Mouse (Mus musculus) forebrain, postnatal 0 days (tissue): ENCODE data around the gene Zg16. TPM values are rescaled to one million over a fixed set of nuclear protein-coding genes. Genes with fewer than 3 reads are reported as not detected.
A peak's percentile ranks its signal among the peaks of the same experiment; 100 is the strongest.
"Not testable (repeated sequence)": the region's sequence is repeated elsewhere in the genome, so short reads cannot be mapped to it uniquely, and the experiment has no call there.

ENCODE experiments used
- ATAC-seq: fragments of 200-750 bp; cut with Nextera tagmentation; 2 replicates; pipeline ENCODE4 v1.8.0; 2017; ENCODE audit warnings: mild to moderate bottlenecking, moderate library complexity
- DNase-seq: peaks from one replicate; pipeline ENCODE4 v3.0.0-alpha.2; 2015
- H3K27ac ChIP-seq: fragments of 300-500 bp; sonication (generic); 2 replicates; pipeline ENCODE4 v1.5.1; 2014; ENCODE audit warnings: low read depth, mild to moderate bottlenecking, antibody characterized with exemption, low read length, moderate library complexity, mixed read lengths
- H3K27me3 ChIP-seq: fragments of 300-500 bp; sonication (generic); 2 replicates; pipeline ENCODE4 v1.6.1; 2014; ENCODE audit warnings: mild to moderate bottlenecking, low read length, mixed read lengths; ENCODE audit not compliant: insufficient read depth
- H3K36me3 ChIP-seq: fragments of 300-500 bp; sonication (generic); 2 replicates; pipeline ENCODE4 v1.6.1; 2014; ENCODE audit warnings: mild to moderate bottlenecking, moderate library complexity; ENCODE audit not compliant: insufficient read depth
- H3K4me1 ChIP-seq: fragments of 300-500 bp; sonication (generic); 2 replicates; pipeline ENCODE4 v1.6.1; 2014; ENCODE audit warnings: antibody characterized with exemption; ENCODE audit not compliant: insufficient read depth
- H3K4me2 ChIP-seq: fragments of 300-500 bp; sonication (generic); 2 replicates; pipeline ENCODE4 v1.6.1; 2014; ENCODE audit warnings: low read depth, mild to moderate bottlenecking, moderate library complexity
- H3K4me3 ChIP-seq: fragments of 300-500 bp; sonication (generic); 2 replicates; pipeline ENCODE4 v1.5.1; 2014; ENCODE audit warnings: low read depth, low read length, mixed read lengths
- H3K9ac ChIP-seq: fragments of 300-500 bp; sonication (generic); 2 replicates; pipeline ENCODE4 v1.6.1; 2014; ENCODE audit warnings: mild to moderate bottlenecking
- H3K9me3 ChIP-seq: fragments of 300-500 bp; sonication (generic); 2 replicates; pipeline ENCODE4 v1.6.1; 2016; ENCODE audit warnings: low read length
- CTCF ChIP-seq: sonication (generic); IDR thresholded peaks from 2 replicates; pipeline ENCODE4 v1.5.1; 2016; ENCODE audit warnings: antibody characterized with exemption, control low read depth, low read depth
- WGBS: fragments of 180-500 bp; shearing (Covaris S2); extraction: QIAGEN DNeasy Blood & Tissue Kit; methylation state at CpG from one replicate; pipeline ENCODE4 v1.1.7; 2014; 5-methylcytosine and 5-hydroxymethylcytosine counted together
- polyA plus RNA-seq: library from polyadenylated mRNA; unstranded; fragments of >200 nt; fragmentation: Nextera tagmentation; extraction: Ambion mirVana; gene quantifications from 2 replicates; pipeline ENCODE4 v1.2.1, GENCODE M21; 2015
- total RNA-seq: library from RNA; depleted of rRNA; stranded (reverse); fragments of >200 nt; gene quantifications from 2 replicates; pipeline ENCODE4 v1.2.3, GENCODE M21; 2014

Zg16 gene
- total and polyA plus RNA-seq, 2 experiments from 2014 or later, result not detected

DNA sequence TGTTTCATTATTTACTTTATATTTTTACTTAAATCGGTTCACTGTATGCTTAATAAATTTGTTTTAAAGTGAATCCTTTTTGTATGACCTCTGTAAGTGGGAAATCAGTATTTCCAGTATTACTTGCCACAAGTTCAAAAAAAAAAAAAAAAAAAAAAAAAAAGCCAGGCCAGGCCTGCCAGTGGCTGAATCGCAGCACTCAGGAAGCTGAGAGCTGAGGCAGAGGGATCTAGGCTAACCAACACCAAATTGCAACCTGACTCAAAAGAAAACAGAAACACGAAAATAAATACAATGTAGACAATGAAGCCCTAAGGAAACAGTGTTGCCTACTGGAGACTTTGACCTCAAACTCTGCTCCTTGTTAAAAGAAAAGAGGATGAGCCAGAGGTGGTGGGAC, 6.8 kb upstream of the Zg16 start:
- Histone ChIP-seq H3K4me3 (no peak overlapping the region), H3K27me3 (no peaks in the 10 kb centered on the region), H3K9ac (no peak overlapping the region), H3K4me2 (no peak overlapping the region), H3K9me3 (no peaks in the 10 kb centered on the region), H3K27ac (no peak overlapping the region), H3K4me1 (no peaks in the 10 kb centered on the region), H3K36me3 (no peaks in the 10 kb centered on the region)
- no peak for TF ChIP-seq CTCF
- WGBS, result 83% methylated on average over 3 of the region's 3 CpGs
- DNase-seq (no peak), ATAC-seq (no peak)

DNA sequence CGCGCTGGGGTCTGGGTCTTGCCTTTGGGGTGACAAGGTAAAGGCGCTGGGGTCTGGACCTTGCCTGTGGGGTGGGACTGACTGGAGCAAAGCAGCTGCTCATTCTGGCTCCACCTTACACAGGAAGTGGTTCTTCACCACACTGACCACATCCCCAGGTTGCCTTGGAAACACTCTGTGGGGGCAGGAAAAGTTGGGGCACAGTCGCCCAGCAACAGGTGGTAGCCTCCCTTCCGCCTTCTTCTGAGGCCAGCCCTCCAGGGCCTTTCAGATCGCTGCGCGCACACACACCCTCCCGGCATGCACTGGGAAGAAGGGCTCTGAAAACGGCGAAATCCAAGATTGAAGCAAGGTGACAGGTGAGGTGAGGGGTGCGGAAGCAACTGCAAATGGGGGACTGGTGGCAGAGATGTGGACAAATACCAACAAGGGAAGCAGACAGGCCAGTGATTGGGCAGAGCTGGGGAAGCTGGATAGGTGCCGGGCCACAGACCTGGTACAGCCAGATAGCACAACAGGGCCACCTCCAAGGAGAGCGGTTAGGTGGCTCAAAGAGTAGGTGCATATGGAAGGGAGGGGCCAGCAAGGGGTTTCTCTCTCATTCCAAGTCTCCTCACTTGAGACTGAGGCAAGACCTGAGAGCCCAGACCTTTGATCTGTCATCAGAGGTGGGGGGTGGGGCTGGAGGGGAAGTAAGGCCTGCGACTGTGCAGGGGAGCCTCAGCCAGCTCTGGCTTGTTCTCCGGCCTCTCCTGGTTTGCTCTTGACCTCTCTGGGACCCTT, 4.2 kb upstream of the Zg16 start, which contains the start of gene AI467606:
TSS of gene AI467606 (plus strand) at position 246 of the 783 bp plus-strand sequence.
- H3K4me2 ChIP-seq, result no peak within 1 kb of the TSS
- no peak within 1 kb of the TSS for H3K9ac ChIP-seq
- H3K4me3 ChIP-seq, result no peak within 1 kb of the TSS
- H3K4me1 ChIP-seq, result no peaks in the 10 kb centered on the region
- no peaks in the 10 kb centered on the region for H3K27me3 ChIP-seq
- H3K27ac ChIP-seq, result no peak within 1 kb of the TSS
- DNase-seq (no peak), ATAC-seq (no peak)
- no peaks in the 10 kb centered on the region for H3K9me3 ChIP-seq
- H3K36me3 ChIP-seq, result no peaks in the 10 kb centered on the region
- 81% methylated on average over 16 of the region's 16 CpGs for WGBS
- TF ChIP-seq CTCF, result no peak

GRCm38 (mm10) chr7:127090154-127091113, 3.3 kb upstream of the Zg16 start:
- H3K36me3 ChIP-seq, result no peaks in the 10 kb centered on the region
- H3K9me3 ChIP-seq, result no peaks in the 10 kb centered on the region
- H3K27me3 ChIP-seq, result no peaks in the 10 kb centered on the region
- no peak for TF ChIP-seq CTCF
- H3K4me2 ChIP-seq, result no peak overlapping the region
- 82% methylated on average over 20 of the region's 20 CpGs for WGBS
- H3K27ac ChIP-seq, result no peak overlapping the region
- H3K4me1 ChIP-seq, result no peaks in the 10 kb centered on the region
- ATAC-seq (no peak), DNase-seq (no peak)
- no peak overlapping the region for H3K4me3 ChIP-seq
- H3K9ac ChIP-seq, result no peak overlapping the region

- DNase-seq (no peak), ATAC-seq (no peak)
- WGBS, result 23% methylated on average over 27 of the region's 27 CpGs
- Histone ChIP-seq H3K4me3 (no peak overlapping the region), H3K4me1 (no peaks in the 10 kb centered on the region), H3K27ac (no peak overlapping the region), H3K9me3 (no peaks in the 10 kb centered on the region), H3K4me2 (peak overlapping the region; percentile 35), H3K27me3 (no peaks in the 10 kb centered on the region), H3K9ac (no peak overlapping the region), H3K36me3 (no peaks in the 10 kb centered on the region)
- TF ChIP-seq CTCF, result no peak
Measured at GRCm38 (mm10) chr7:127088901-127089845, 2.0 kb upstream of the Zg16 start.

DNA sequence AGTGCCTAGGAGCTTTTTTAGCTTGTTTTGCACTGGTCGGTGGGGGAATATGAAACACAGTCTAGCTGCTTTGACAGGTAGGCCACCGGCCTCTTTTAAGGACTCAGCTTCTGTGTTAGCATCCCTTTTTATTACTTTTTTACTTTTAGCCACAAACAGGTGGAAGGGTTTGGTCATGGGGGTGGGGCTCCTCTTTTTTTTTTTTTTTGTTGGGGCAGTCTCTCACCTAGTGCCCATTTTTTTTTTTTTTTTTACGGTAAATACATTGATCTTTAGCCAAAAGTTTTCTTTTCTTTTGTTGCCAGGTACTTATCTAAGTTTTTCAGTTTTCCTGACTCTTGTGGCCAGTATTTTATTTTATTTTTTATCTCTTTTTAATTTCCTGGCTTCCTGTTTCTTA, 955 bp upstream of the Zg16 start:
- Histone ChIP-seq H3K27ac (no peak overlapping the region), H3K4me3 (no peak overlapping the region), H3K36me3 (no peaks in the 10 kb centered on the region), H3K4me2 (no peak overlapping the region), H3K9ac (no peak overlapping the region), H3K27me3 (no peaks in the 10 kb centered on the region), H3K9me3 (no peaks in the 10 kb centered on the region), H3K4me1 (no peaks in the 10 kb centered on the region)
- DNase-seq (no peak), ATAC-seq (no peak)
- no peak for TF ChIP-seq CTCF
- WGBS, result 87% methylated on average over 3 of the region's 3 CpGs

DNA sequence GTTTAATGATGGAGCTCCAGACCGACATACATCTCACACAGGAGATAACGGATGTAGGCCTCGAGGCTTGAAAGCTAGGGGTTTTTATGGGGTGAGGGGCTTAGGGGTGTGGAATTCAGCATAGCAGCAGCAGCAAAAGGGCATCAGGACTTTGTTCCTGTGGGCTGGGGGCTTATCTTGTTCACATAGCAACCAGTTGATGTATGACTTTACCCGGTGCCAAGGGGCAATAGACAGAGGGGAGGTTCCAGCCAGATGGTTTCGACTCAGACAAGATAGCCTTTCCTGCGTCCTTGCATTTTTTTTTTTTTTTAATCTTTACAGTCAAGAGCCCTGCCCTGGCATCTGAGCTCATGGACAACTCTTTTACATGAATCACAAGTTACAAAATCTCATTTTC, 1.4 kb downstream of the Zg16 start:
- 79% methylated on average over 6 of the region's 6 CpGs for WGBS
- not testable (repeated sequence) for DNase-seq, H3K4me1 ChIP-seq, H3K27ac ChIP-seq, H3K4me2 ChIP-seq, H3K9me3 ChIP-seq, H3K9ac ChIP-seq, H3K27me3 ChIP-seq, ATAC-seq, H3K36me3 ChIP-seq, H3K4me3 ChIP-seq
